ENCODE assay signal across 8 mouse cellular contexts in genomic region chr16:52452862-52453715, GRCm38 (mm10). TPM values are rescaled to one million over a fixed set of nuclear protein-coding genes. Genes with fewer than 3 reads are reported as not detected.
DNase-seq lines count a peak whose midpoint lies in the region; ATAC-seq and TF ChIP-seq lines count a peak whose summit lies in the region.

No protein-coding gene starts in this region.

- no peaks in the 10 kb centered on the region for H3K36me3 ChIP-seq in heart, embryonic 12.5 days
- H3K36me3 ChIP-seq in kidney, postnatal 0 days (ENCODE audit: insufficient read depth, low read length) = no peaks in the 10 kb centered on the region
- no peaks in the 10 kb centered on the region for H3K36me3 ChIP-seq in liver, adult 2 months (ENCODE audit: control insufficient read depth, insufficient read depth, low read length)

- H3K79me2 ChIP-seq in liver, adult 2 months (ENCODE audit: control insufficient read depth, insufficient read depth, low read length) = no peaks in the 10 kb centered on the region

- peak overlapping the region; percentile 74 for H3K9ac ChIP-seq in heart, embryonic 12.5 days
- peak overlapping the region; percentile 63 for H3K9ac ChIP-seq in kidney, postnatal 0 days (ENCODE audit: low read depth, low read length)
- H3K9ac ChIP-seq in liver, adult 2 months (ENCODE audit: low read depth, low read length) = peak overlapping the region; percentile 76

- peak overlapping the region; percentile 75 for H3K4me2 ChIP-seq in heart, embryonic 12.5 days
- peak overlapping the region; percentile 90 for H3K4me2 ChIP-seq in kidney, postnatal 0 days (ENCODE audit: low read length)

- peak; percentile 96 for ATAC-seq in heart, embryonic 12.5 days (ENCODE audit: insufficient number of reproducible peaks, low FRiP score)
- ATAC-seq in kidney, postnatal 0 days (replicated peaks; ENCODE audit: low FRiP score, low read depth) = peak; percentile 97
- peak; percentile 92 for ATAC-seq in monocyte, adult 5-6 weeks (replicated peaks; ENCODE audit: insufficient number of reproducible peaks, low FRiP score, low TSS enrichment, poor library complexity, severe bottlenecking)

- H3K4me3 ChIP-seq in brown adipose tissue, adult 24 weeks (ENCODE audit: insufficient read depth, low read depth, low read length) = peak overlapping the region; percentile 67
- H3K4me3 ChIP-seq in heart, embryonic 12.5 days = peak overlapping the region; percentile 68
- H3K4me3 ChIP-seq in kidney, postnatal 0 days (replicated peaks; ENCODE audit: low read depth, low read length) = peak overlapping the region; percentile 81
- H3K4me3 ChIP-seq in liver, adult 2 months (ENCODE audit: insufficient read depth, low read depth, low read length) = peak overlapping the region; percentile 81

- peak; percentile 84 for TF ChIP-seq POLR2A in liver, adult 2 months (IDR thresholded peaks at IDR 0.05; ENCODE audit: extremely low read depth, insufficient read depth, low read length)

- peak; percentile 97 for DNase-seq in B cell, adult 2 months
- peak; percentile 68 for DNase-seq in fat pad, adult 2 months (ENCODE audit: extremely low read depth, low read depth, low spot score)
- DNase-seq in kidney, postnatal 0 days (ENCODE audit: low spot score) = peak; percentile 98
- DNase-seq in liver, adult 2 months (ENCODE audit: extremely low read depth, low read depth, low spot score) = peak; percentile 92
- peak; percentile 92 to 93 for DNase-seq in spleen, postnatal 36 days (ENCODE audit: low spot score in 2 of 2)

- peak; percentile 99 for TF ChIP-seq CTCF in kidney, postnatal 0 days (IDR thresholded peaks at IDR 0.05; ENCODE audit: low read depth)
- peak; percentile 90 for TF ChIP-seq CTCF in liver, adult 2 months (IDR thresholded peaks at IDR 0.05; ENCODE audit: low read depth, low read length)

- no peaks in the 10 kb centered on the region for H3K27me3 ChIP-seq in heart, embryonic 12.5 days (replicated peaks)
- H3K27me3 ChIP-seq in kidney, postnatal 0 days (ENCODE audit: insufficient read depth, low read length) = no peaks in the 10 kb centered on the region
- no peaks in the 10 kb centered on the region for H3K27me3 ChIP-seq in liver, adult 2 months (ENCODE audit: control insufficient read depth, insufficient read depth, low read length)

- WGBS in heart, embryonic 12.5 days = under 1% methylated on average over 47 of the region's 55 CpGs
- under 1% methylated on average over 45 of the region's 55 CpGs for WGBS in kidney, postnatal 0 days
- WGBS in liver, adult 2 months = under 1% methylated on average over 52 of the region's 55 CpGs

- H3K9me3 ChIP-seq in heart, embryonic 12.5 days (replicated peaks) = no peaks in the 10 kb centered on the region
- H3K9me3 ChIP-seq in kidney, postnatal 0 days (replicated peaks; ENCODE audit: low read length) = no peaks in the 10 kb centered on the region

- H3K27ac ChIP-seq in brown adipose tissue, adult 24 weeks (replicated peaks; ENCODE audit: low read depth, low read length) = no peak overlapping the region
- H3K27ac ChIP-seq in heart, embryonic 12.5 days (ENCODE audit: poor library complexity, severe bottlenecking) = peak overlapping the region; percentile 62
- H3K27ac ChIP-seq in kidney, postnatal 0 days = peak overlapping the region; percentile 76
- H3K27ac ChIP-seq in liver, adult 2 months (replicated peaks; ENCODE audit: insufficient read depth, low read depth, low read length) = peak overlapping the region; percentile 38

- H3K4me1 ChIP-seq in brown adipose tissue, adult 24 weeks (ENCODE audit: control insufficient read depth, insufficient read depth, insufficient read length, low read length) = peaks cover 7% of the 10 kb centered on the region; the same call in 1 of the 2 replicates
- H3K4me1 ChIP-seq in heart, embryonic 12.5 days (replicated peaks) = 0 out of 2 replicates have a peak, but pooled peaks cover 2% of the 10 kb centered on the region
- no peaks in the 10 kb centered on the region for H3K4me1 ChIP-seq in kidney, postnatal 0 days (replicated peaks; ENCODE audit: insufficient read depth, low read length)
- H3K4me1 ChIP-seq in liver, adult 2 months (ENCODE audit: control insufficient read depth, insufficient read depth, low read length) = 0 out of 2 replicates have a peak, but pooled peaks cover 5% of the 10 kb centered on the region

RNA-seq across cellular contexts. Expression of gene Alcam, which starts 0.8 kb away (rescaled TPM):
- 1.3 and 2.3 TPM in 2 replicates for polyA plus RNA-seq in brown adipose tissue, adult 24 weeks (2012; ENCODE audit: insufficient read depth, insufficient read length, missing spikeins)
- 13.8 and 15.3 TPM in 2 replicates for polyA plus RNA-seq in heart, embryonic 12.5 days (2016; fragmentation: Nextera tagmentation; extraction: Ambion mirVana)
- 57.7 and 61.7 TPM in 2 replicates for polyA plus RNA-seq in kidney, postnatal 0 days (2015; fragmentation: Nextera tagmentation; extraction: Ambion mirVana)
- total RNA-seq in liver, adult 2 months (2014; rRNA removed) = 52.0 and 65.6 TPM in 2 replicates
- 7.4 and 8.7 TPM in 2 replicates for polyA plus RNA-seq in liver, adult 2 months (2012; rRNA removed)
- total RNA-seq in monocyte, adult 5-6 weeks (2017) = 77.2 to 82.4 TPM (median 80.4 TPM) in 3 replicates
